Mouse (Mus musculus) bone marrow macrophage, adult 2 months (primary cell): ENCODE results near the gene Gm9044. TPM values are rescaled to one million over a fixed set of nuclear protein-coding genes. Genes with fewer than 3 reads are reported as not detected.

ENCODE experiments used
- polyA plus RNA-seq: library from polyadenylated mRNA; stranded (reverse); fragments of >200 nt; gene quantifications from 2 replicates; pipeline ENCODE4 v1.2.4, GENCODE M21; 2012; ENCODE audit not compliant: missing spikeins, insufficient read depth, insufficient read length

Gene Gm9044
- polyA plus RNA-seq, 1 experiment = not detected

Other genes with a start within 250 kb of the Gm9044 start
- gene Mdm1, start 190.6 kb downstream of the Gm9044 start, polyA plus RNA-seq = 12.0 and 12.8 TPM in 2 replicates
- not detected in 2 replicates for gene Il22, start 127.5 kb downstream of the Gm9044 start, polyA plus RNA-seq
- gene Gm32717, start 91.6 kb downstream of the Gm9044 start, polyA plus RNA-seq = not detected in 2 replicates
- gene Gm32802, start 73.7 kb downstream of the Gm9044 start, polyA plus RNA-seq = not detected in 2 replicates
- gene Iltifb, start 37.4 kb downstream of the Gm9044 start, polyA plus RNA-seq = not detected in 2 replicates
- not detected in 2 replicates for gene Gm9040, start 5.4 kb downstream of the Gm9044 start, polyA plus RNA-seq
- 0.49 TPM in 1 of 2 replicates, not detected in the other for gene Gm9045, start 5.4 kb upstream of the Gm9044 start, polyA plus RNA-seq
- not detected in 2 replicates for gene Gm9046, start 10.8 kb upstream of the Gm9044 start, polyA plus RNA-seq
- not detected in 2 replicates for gene Gm9048, start 16.3 kb upstream of the Gm9044 start, polyA plus RNA-seq
- 0.49 TPM in 1 of 2 replicates, not detected in the other for gene Gm9049, start 21.7 kb upstream of the Gm9044 start, polyA plus RNA-seq
- gene Ifng, start 108.6 kb upstream of the Gm9044 start, polyA plus RNA-seq = not detected in 2 replicates